Mouse (Mus musculus): ENCODE data around the gene Ank3.

GRCm38 (mm10) chr10:69832822-69833221 is 434.2 kb downstream of the Ank3 start:
- no peak for TF ChIP-seq CTCF (IDR thresholded peaks at IDR 0.05; ENCODE audit: low read depth)
- no peak for TF ChIP-seq EP300 (IDR thresholded peaks at IDR 0.05; ENCODE audit: low read depth)
